Mouse (Mus musculus) thymus, adult 2 months (tissue): ENCODE measurements around the gene Gpn2. TPM values are rescaled to one million over a fixed set of nuclear protein-coding genes. Genes with fewer than 3 reads are reported as not detected.

Experiments
- DNase-seq: peaks from one replicate; pipeline ENCODE4 v3.0.0; 2021
- H3K27ac ChIP-seq: fragments of 200-500 bp; 2 replicates; pipeline ENCODE4 v1.5.1; 2012; ENCODE audit warnings: low read length, control low read depth; ENCODE audit not compliant: control insufficient read depth, insufficient read depth
- H3K27me3 ChIP-seq: fragments of 200-500 bp; 2 replicates; pipeline ENCODE4 v1.6.1; 2012; ENCODE audit warnings: mild to moderate bottlenecking, low read length, moderate library complexity, mixed read lengths; ENCODE audit not compliant: control insufficient read depth, insufficient read depth
- H3K36me3 ChIP-seq: fragments of 200-500 bp; 2 replicates; pipeline ENCODE4 v1.6.1; 2012; ENCODE audit warnings: mild to moderate bottlenecking, low read length, moderate library complexity; ENCODE audit not compliant: control insufficient read depth, insufficient read depth
- H3K4me1 ChIP-seq: fragments of 200-500 bp; replicated peaks from 2 replicates; pipeline ENCODE4 v1.6.1; 2012; ENCODE audit warnings: low read length; ENCODE audit not compliant: control insufficient read depth, insufficient read depth
- H3K4me3 ChIP-seq: fragments of 200-500 bp; 2 replicates; pipeline ENCODE4 v1.5.1; 2012; ENCODE audit warnings: mild to moderate bottlenecking, low read length, control low read depth, moderate library complexity; ENCODE audit not compliant: control insufficient read depth, insufficient read depth
- CTCF ChIP-seq: fragments of 200-500 bp; IDR thresholded peaks from 2 replicates; pipeline ENCODE4 v1.5.1; 2012; ENCODE audit warnings: mild to moderate bottlenecking, control low read depth, low read length, moderate library complexity, borderline replicate concordance; ENCODE audit not compliant: control insufficient read depth, poor library complexity, insufficient read depth; ENCODE audit errors: extremely low read depth
- POLR2A ChIP-seq: fragments of 200-500 bp; IDR thresholded peaks from 2 replicates; pipeline ENCODE4 v1.6.1; 2012; ENCODE audit warnings: mild to moderate bottlenecking, low read length, control low read depth, moderate library complexity; ENCODE audit not compliant: control insufficient read depth, poor library complexity, insufficient read depth; ENCODE audit errors: extremely low read depth
- WGBS: fragments of 180-500 bp; shearing (Covaris S2); methylation state at CpG from one replicate; pipeline ENCODE4 v1.1.7; 2018; 5-methylcytosine and 5-hydroxymethylcytosine counted together
- polyA plus RNA-seq: library from polyadenylated mRNA; depleted of rRNA; stranded (reverse); fragments of >200 nt; gene quantifications from 2 replicates; pipeline ENCODE4 v1.2.3, GENCODE M21; 2012

Gene Gpn2
- polyA plus RNA-seq, 1 experiment, result 59.4 TPM

DNA sequence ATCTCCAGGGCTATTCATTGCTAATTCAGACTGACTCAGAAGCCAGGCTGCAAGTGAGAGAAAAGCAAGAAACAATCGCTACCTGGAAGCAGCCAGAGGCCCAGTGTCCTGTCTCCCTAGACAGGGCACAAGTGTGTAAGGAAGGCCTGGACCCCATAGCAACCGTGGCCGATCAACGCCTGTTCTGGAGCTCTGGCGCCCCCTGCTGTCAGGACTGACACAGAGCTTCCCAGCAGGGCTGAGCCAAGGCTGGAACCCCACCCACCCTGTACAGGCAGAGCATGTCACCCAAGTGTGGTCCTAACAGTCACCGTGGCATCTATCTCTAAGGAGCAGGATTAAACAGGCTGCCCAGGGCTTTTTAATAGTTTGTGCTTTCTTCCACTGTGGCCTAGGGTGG lies 25.6 kb downstream of the Gpn2 start:
- Histone ChIP-seq H3K27me3 (no peaks in the 10 kb centered on the region), H3K27ac (no peak overlapping the region), H3K4me3 (no peak overlapping the region), H3K4me1 (no peaks in the 10 kb centered on the region), H3K36me3 (peaks cover 46% of the 10 kb centered on the region)
- DNase-seq, result peak; percentile 84
- 26% methylated on average over 6 of the region's 6 CpGs for WGBS
- TF ChIP-seq POLR2A (no peak), CTCF (peak; percentile 91; the same call in 1 of the 2 replicates)

- 97% methylated on average over 5 of the region's 5 CpGs for WGBS
- no peak for DNase-seq
- Histone ChIP-seq H3K4me3 (no peak overlapping the region), H3K4me1 (no peaks in the 10 kb centered on the region), H3K27me3 (no peaks in the 10 kb centered on the region), H3K36me3 (peaks cover 43% of the 10 kb centered on the region), H3K27ac (no peak overlapping the region)
- no peak for TF ChIP-seq POLR2A
- no peak for TF ChIP-seq CTCF
These were observed 27.7 kb downstream of the Gpn2 start for GRCm38 (mm10) chr4:133611815-133612214.

GRCm38 (mm10) chr4:133612416-133612815 lies 28.3 kb downstream of the Gpn2 start:
- Histone ChIP-seq H3K36me3 (peaks cover 38% of the 10 kb centered on the region), H3K27me3 (no peaks in the 10 kb centered on the region), H3K4me1 (no peaks in the 10 kb centered on the region), H3K4me3 (no peak overlapping the region), H3K27ac (no peak overlapping the region)
- WGBS, result 99% methylated on average over 7 of the region's 7 CpGs
- TF ChIP-seq POLR2A (no peak), CTCF (no peak)
- DNase-seq, result no peak

DNA sequence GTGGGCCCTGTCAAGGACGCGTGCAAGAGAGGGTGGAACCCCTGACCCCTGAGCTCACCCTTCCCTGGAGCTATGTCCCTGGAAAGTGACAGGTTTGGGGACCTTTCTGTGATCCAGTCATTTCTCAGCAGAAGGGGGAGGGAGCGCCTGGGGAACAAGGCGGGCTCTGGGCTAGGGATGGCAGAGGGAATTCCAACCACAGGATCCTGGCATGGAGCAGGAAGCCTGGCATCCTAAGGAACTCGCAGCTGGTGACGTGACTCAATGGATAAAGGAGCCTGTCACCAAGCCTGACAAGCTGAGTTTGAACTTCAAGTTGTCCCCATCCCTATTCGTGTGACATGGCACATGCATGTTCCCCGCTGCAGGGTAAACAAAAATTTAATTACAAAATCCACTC lies 28.9 kb downstream of the Gpn2 start:
- peaks cover 32% of the 10 kb centered on the region for H3K36me3 ChIP-seq
- no peaks in the 10 kb centered on the region for H3K27me3 ChIP-seq
- no peak overlapping the region for H3K27ac ChIP-seq
- WGBS, result 99% methylated on average over 8 of the region's 8 CpGs
- no peak overlapping the region for H3K4me3 ChIP-seq
- no peaks in the 10 kb centered on the region for H3K4me1 ChIP-seq
- TF ChIP-seq CTCF, result no peak
- no peak for TF ChIP-seq POLR2A
- no peak for DNase-seq

- no peaks in the 10 kb centered on the region for H3K27me3 ChIP-seq
- no peak for TF ChIP-seq CTCF
- no peak for TF ChIP-seq POLR2A
- 95% methylated on average over 4 of the region's 4 CpGs for WGBS
- H3K27ac ChIP-seq, result no peak overlapping the region
- H3K36me3 ChIP-seq, result peaks cover 28% of the 10 kb centered on the region
- no peak overlapping the region for H3K4me3 ChIP-seq
- DNase-seq, result no peak
- no peaks in the 10 kb centered on the region for H3K4me1 ChIP-seq
These were observed 29.7 kb downstream of the Gpn2 start for GRCm38 (mm10) chr4:133613867-133614266.

- DNase-seq, result no peak
- Histone ChIP-seq H3K4me3 (no peak overlapping the region), H3K36me3 (peaks cover 28% of the 10 kb centered on the region), H3K4me1 (no peaks in the 10 kb centered on the region), H3K27me3 (no peaks in the 10 kb centered on the region), H3K27ac (no peak overlapping the region)
- no peak for TF ChIP-seq POLR2A
- no peak for TF ChIP-seq CTCF
- WGBS, result 97% methylated on average over 8 of the region's 8 CpGs
These were observed 30.2 kb downstream of the Gpn2 start for GRCm38 (mm10) chr4:133614274-133614761.

DNA sequence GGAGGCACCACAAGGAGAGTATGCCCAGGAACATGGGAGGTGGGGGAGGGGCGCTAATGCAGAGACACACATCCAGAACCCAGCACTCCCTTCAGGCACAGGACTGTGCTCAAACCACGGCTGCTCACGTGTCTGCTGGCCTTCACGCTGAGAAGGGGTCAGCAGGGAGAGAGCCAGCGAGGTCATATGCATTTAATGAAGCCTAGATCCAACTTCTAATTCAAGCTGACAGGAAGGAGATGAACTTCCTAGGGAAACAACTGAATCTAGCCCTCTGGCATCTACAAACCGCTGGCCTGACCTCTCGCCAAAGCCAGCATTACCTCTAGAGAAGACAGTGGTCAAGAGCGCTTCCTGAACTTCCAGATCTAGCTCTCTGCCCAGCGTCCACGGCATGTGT lies 31.3 kb downstream of the Gpn2 start:
- H3K27ac ChIP-seq, result no peak overlapping the region
- no peak for DNase-seq
- no peak overlapping the region for H3K4me3 ChIP-seq
- H3K27me3 ChIP-seq, result no peaks in the 10 kb centered on the region
- H3K4me1 ChIP-seq, result peaks cover 10% of the 10 kb centered on the region
- peaks cover 28% of the 10 kb centered on the region for H3K36me3 ChIP-seq
- 94% methylated on average over 10 of the region's 10 CpGs for WGBS
- no peak for TF ChIP-seq CTCF
- TF ChIP-seq POLR2A, result no peak
